Mouse (Mus musculus) cerebellum, postnatal 10 days (tissue): ENCODE measurements at regions not wholly inside any gene's neighbourhood (a gene's known extent, or its start where the extent isn't known, plus 50 kb on each side); places are given as distances from the start of the nearest gene placed in this dataset.

Experiments
- DNase-seq, 2 experiments: peaks; one replicate each; pipeline ENCODE4 v3.0.0; 2021; ENCODE audit warnings: mixed read lengths in 2 of 2

DNA sequence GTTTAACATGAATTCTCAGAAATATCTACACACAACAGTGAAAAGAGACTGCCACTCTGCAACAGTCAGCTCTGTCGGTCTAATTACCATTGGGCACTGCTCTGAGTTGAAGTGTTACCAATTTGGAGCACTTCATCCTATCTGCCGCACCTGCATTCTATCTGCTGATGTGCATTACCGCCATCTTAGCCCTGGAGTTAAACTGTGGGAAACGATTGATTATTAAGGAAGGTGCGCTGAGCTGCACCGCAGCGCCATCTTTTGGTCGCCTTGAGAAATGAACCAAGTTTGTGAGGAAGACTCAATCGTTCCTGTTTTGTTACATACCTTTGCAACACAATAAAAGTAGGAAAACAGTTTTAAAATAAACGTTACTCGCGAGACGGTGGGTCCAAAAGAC is 110.5 kb downstream of the Rergl start:
- DNase-seq = peak; percentile 75 to 76

- DNase-seq = no peak
Observed at GRCm38 (mm10) chr6:139350939-139351338, 150.8 kb downstream of the Rergl start.

DNA sequence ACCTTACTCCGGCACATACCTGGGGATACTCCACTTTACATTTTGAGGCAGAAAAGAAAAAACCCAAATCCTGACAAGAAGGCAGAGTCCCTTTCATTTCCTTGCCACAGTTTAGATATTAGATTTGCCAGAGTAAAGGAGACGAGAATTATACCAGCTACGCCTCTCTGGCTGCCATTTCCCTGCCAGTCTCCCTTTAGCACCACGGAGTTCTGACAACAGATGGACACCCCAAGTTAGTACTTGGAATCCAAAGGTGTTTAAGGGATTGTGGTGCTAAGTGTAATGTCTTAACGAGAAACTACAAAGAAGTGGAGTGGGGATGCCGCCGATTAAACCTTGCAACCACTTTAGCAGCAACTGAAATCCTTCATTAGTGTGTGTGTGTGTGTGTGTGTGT is 176.6 kb downstream of the Rergl start:
- DNase-seq = no peak

GRCm38 (mm10) chr6:139307651-139308050 is 194.1 kb downstream of the Rergl start:
- DNase-seq = peak in 1 of 2 experiments; percentile 3

DNA sequence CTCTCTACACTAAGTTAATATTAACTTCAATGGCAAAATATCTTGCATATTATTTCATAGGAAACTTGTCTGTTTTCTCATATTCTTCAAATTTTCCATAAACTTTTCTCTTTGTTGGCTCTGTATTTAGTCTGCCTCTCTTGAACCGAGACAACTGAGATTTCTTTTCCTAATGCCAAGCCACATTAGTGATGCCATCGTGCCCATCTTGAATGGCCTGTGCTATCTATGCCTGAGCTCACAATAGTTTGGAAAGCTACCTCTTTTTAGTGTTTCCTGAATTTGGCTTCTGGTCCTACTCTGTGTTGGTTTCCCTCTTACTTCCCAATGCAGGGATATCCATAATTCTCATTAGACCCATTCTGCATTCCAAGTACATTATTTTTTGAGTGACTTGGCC is 197.5 kb downstream of the Rergl start:
- DNase-seq = no peak

DNA sequence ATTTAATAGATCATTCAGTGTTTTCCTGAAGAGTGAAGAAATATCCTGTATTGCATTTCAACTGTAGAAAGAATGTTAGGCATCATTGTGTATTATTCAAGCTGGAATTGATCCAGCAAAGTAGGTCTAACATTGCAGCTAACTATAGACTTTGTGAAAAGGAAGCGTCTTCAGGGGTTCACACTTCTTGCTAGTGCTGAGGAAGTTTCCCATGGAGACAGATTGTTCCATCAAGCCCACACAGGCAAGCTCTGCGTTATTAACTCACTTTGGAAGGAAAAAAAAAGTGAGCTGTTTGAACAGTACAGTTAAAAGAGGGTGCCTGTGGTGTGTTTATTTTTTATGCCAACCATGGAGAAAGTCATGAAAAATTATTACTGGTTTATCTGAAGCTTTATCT is 206.1 kb downstream of the Rergl start:
- no peak for DNase-seq

DNA sequence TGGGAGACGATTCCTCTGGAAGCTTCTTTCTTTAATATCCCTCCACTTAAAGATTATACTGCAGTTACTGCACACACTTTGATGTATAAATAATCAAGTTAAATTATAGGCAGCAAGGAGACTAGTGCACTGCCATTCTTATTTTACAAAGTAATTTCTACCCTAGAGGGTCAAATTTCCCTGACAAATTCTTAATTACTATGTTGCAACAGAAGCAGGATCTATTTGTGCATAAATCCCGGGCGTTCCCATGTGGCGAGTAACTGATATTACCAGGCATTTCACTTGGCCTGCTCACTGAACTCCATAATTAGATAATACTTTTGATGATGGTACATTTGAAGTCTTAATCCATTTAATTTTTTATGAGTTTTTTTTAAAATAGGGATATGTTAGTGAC is 222.7 kb downstream of the Rergl start:
- no peak for DNase-seq

DNA sequence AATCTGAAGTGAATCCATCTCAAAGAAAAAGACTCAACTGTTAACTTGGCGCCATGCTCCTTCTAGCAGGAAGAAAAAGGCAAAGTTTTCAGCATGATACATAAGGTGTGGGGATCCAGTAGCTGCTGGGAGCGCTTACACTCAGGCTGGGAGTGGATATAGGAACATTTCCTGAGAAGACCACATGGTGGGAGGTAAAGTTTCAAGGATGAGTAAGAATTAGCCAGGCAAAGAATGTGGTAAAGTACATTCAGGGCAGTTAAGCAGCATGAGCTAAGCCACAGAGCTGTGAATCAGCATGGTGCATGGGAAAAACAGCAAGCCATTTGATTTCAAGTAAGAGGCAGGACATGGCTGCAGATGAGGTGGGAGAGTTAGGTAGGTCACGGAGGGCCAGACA is 226.3 kb downstream of the Rergl start:
- no peak for DNase-seq

DNA sequence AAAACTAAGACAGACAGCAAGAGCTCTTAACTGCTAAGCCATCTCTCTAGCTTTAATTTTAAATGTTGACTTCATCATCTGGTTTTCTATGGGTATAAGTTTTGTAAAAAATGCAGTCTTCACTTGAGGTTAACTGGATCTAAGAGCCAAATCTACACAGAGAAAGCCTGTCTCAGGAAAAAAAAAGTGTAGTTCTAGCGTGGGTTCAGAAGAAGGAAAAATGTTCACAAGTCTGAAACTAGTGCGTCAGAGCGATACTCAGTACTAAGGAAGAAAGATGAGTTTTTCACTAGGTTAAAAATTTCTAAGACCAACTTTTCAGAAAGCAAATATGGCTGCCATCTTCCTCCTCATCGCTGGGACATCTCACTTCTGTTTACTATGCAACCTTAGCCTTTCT is 248.1 kb downstream of the Rergl start:
- no peak for DNase-seq

- DNase-seq = peak; percentile 83
Observed at GRCm38 (mm10) chr6:139248920-139249547, 252.7 kb downstream of the Rergl start.

- no peak for DNase-seq
Observed at GRCm38 (mm10) chr6:139226127-139226526, 275.6 kb downstream of the Rergl start.

- DNase-seq = no peak
Observed at GRCm38 (mm10) chr6:139214488-139214887, 287.3 kb downstream of the Rergl start.

- DNase-seq = no peak
Observed at GRCm38 (mm10) chr6:139210256-139210655, 291.5 kb downstream of the Rergl start.

- DNase-seq = no peak
Observed at GRCm38 (mm10) chr6:139198601-139199000, 303.2 kb downstream of the Rergl start.

GRCm38 (mm10) chr6:139186431-139186830 is 315.3 kb downstream of the Rergl start:
- DNase-seq = peak in 1 of 2 experiments; percentile 3

DNA sequence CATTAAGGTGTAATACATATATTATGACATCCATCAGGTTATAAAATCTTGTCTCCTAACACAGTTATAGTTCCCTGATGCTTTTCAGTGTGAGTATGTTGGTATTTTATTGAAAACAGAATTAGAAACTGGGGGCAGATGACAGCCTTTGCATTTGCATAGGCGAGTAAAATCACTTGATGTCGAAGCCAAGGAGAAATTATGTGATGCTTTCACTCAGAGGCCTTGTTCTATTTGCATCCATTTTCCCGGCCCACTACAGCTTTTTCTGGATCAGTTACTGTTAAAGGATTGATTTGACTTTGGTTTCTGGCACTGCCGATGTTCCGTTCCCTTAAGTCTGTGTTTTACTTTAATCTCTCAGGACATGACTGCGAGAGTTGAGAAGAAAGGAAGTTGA is 341.4 kb downstream of the Rergl start:
- DNase-seq = no peak

- no peak for DNase-seq
Observed at GRCm38 (mm10) chr6:139159741-139160140, 342.0 kb downstream of the Rergl start.

DNA sequence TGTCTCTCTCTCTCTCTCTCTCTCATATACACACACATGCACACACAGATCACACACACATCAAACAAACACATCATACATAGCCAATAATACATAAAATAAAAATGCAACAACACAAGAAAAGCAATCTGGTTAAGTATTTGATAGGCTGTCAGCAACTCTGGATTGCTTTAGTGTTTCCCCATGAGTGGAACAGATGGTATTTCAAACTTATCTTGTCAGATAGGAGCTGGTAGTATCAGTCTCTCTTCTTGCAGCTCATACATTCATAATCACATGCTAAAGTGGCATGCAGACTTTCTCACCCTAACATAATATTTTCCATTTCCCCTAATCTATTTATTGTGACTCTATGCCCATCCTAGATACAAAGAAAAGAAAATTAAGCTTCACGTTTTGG is 347.0 kb downstream of the Rergl start:
- no peak for DNase-seq

- DNase-seq = no peak
Observed at GRCm38 (mm10) chr6:139135693-139136092, 366.1 kb downstream of the Rergl start.

GRCm38 (mm10) chr6:139132083-139132679 is 369.6 kb downstream of the Rergl start:
- DNase-seq = no peak

- DNase-seq = peak in 1 of 2 experiments; percentile 2
Observed at GRCm38 (mm10) chr6:139108263-139108662, 393.5 kb downstream of the Rergl start.

- no peak for DNase-seq
Observed at GRCm38 (mm10) chr6:139103397-139103796, 398.4 kb downstream of the Rergl start.

GRCm38 (mm10) chr6:139099273-139099672 is 402.5 kb downstream of the Rergl start:
- no peak for DNase-seq

GRCm38 (mm10) chr6:139075433-139075832 is 417.1 kb upstream of the Igbp1b start:
- peak; percentile 23 to 45 for DNase-seq

DNA sequence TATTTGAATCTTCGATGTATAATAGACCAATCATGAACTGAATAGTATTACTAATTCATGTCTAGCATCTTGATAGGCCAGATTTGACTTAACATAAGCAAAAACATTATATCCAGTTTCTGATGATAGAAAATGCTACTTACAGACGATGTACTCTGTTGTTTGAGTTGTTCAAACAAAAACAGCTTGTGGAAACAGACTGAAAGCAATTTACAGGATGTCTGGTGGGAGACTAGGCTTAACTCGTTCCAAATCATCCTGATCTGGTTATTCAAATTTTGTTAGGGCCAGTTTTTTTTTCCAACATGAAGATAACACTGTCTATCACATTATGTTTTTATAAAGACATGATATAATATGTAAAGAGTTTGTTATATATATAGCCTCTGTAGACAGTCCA is 369.4 kb upstream of the Igbp1b start:
- no peak for DNase-seq
